Mouse (Mus musculus) CH12.LX (cell line): ENCODE data around the gene Otud1. TPM values are rescaled to one million over a fixed set of nuclear protein-coding genes. Genes with fewer than 3 reads are reported as not detected.

ENCODE experiments used
- DNase-seq: peaks from one replicate; pipeline ENCODE4 v3.0.0-alpha.2; 2013; ENCODE audit errors: extremely low read depth
- H3K27ac ChIP-seq: 2 replicates; pipeline ENCODE4 v1.5.1; 2012; ENCODE audit warnings: low read depth, mild to moderate bottlenecking, control low read depth, moderate library complexity; ENCODE audit not compliant: insufficient read depth
- H3K27me3 ChIP-seq: replicated peaks from 2 replicates; pipeline ENCODE3; 2012; ENCODE audit warnings: inconsistent platforms
- H3K36me3 ChIP-seq, 2 experiments: replicated peaks in 1 of 2; 2 replicates each; pipeline versions ENCODE3 to v1.6.1; 2012; ENCODE audit warnings: inconsistent platforms in 1 of 2, low read length in 1 of 2, mild to moderate bottlenecking in 1 of 2, mixed read lengths in 1 of 2, moderate library complexity in 1 of 2; ENCODE audit not compliant: control insufficient read depth in 1 of 2, insufficient read depth in 1 of 2
- H3K4me1 ChIP-seq, 2 experiments: 2 replicates each; pipeline ENCODE4 v1.6.1; 2012; ENCODE audit warnings: inconsistent platforms in 1 of 2, moderate library complexity in 1 of 2; ENCODE audit not compliant: insufficient read depth in 2 of 2, control insufficient read depth in 1 of 2
- H3K4me2 ChIP-seq: 2 replicates; pipeline ENCODE4 v1.6.1; 2012; ENCODE audit warnings: low read depth, mild to moderate bottlenecking, control low read depth; ENCODE audit not compliant: poor library complexity, insufficient read depth, severe bottlenecking
- H3K4me3 ChIP-seq, 3 experiments: fragments of 150-350 bp in 1 of 3; sonication (generic) in 1 of 3; replicated peaks in 1 of 3; 2 replicates each; pipeline versions ENCODE3 to v1.5.1; 2011 to 2012; ENCODE audit warnings: low read depth in 2 of 3, low read length in 2 of 3, mild to moderate bottlenecking in 2 of 3, moderate library complexity in 2 of 3, control low read depth in 1 of 3, improper control_type of control experiment in 1 of 3, inconsistent platforms in 1 of 3, mixed read lengths in 1 of 3; ENCODE audit not compliant: poor library complexity in 1 of 3
- H3K79me2 ChIP-seq: replicated peaks from 2 replicates; pipeline ENCODE4 v1.6.1; 2012; ENCODE audit warnings: mild to moderate bottlenecking, moderate library complexity; ENCODE audit not compliant: control insufficient read depth, poor library complexity, insufficient read depth, severe bottlenecking; ENCODE audit errors: extremely low read depth
- H3K9ac ChIP-seq: 2 replicates; pipeline ENCODE4 v1.6.1; 2012; ENCODE audit warnings: low read depth, mild to moderate bottlenecking, control low read depth, moderate library complexity; ENCODE audit not compliant: insufficient read depth
- H3K9me3 ChIP-seq: replicated peaks from 2 replicates; pipeline ENCODE3; 2012; ENCODE audit warnings: low read length, inconsistent platforms, mixed read lengths
- BHLHE40 ChIP-seq: IDR thresholded peaks from 2 replicates; pipeline ENCODE4 v1.6.1; 2011; ENCODE audit warnings: mild to moderate bottlenecking, low read depth, low read length, improper control_type of control experiment
- CHD2 ChIP-seq: IDR thresholded peaks from 2 replicates; pipeline ENCODE4 v1.6.1; 2011; ENCODE audit warnings: low read length, improper control_type of control experiment
- CTCF ChIP-seq, 2 experiments: IDR thresholded peaks in 1 of 2; conservative IDR thresholded peaks in 1 of 2; 2 replicates each; pipeline ENCODE4 v1.5.1; 2011 to 2012; ENCODE audit warnings: low read depth in 2 of 2, low read length in 2 of 2, improper control_type of control experiment in 1 of 2, inconsistent platforms in 1 of 2, mild to moderate bottlenecking in 1 of 2, moderate library complexity in 1 of 2
- ETS1 ChIP-seq: conservative IDR thresholded peaks from 2 replicates; pipeline ENCODE4 v1.6.1; 2012; ENCODE audit warnings: low read depth, mild to moderate bottlenecking, inconsistent platforms, low read length, improper control_type of control experiment, moderate library complexity
- IRF4 ChIP-seq: IDR thresholded peaks from 2 replicates; pipeline ENCODE4 v1.6.1; 2014; ENCODE audit warnings: low read depth, mild to moderate bottlenecking, inconsistent platforms, low read length, improper control_type of control experiment
- JUN ChIP-seq: IDR thresholded peaks from 2 replicates; pipeline ENCODE4 v1.6.1; 2011; ENCODE audit warnings: low read depth, mild to moderate bottlenecking, low read length, improper control_type of control experiment, moderate library complexity; ENCODE audit not compliant: insufficient read depth
- KAT2A ChIP-seq: IDR thresholded peaks from 2 replicates; pipeline ENCODE4 v1.6.1; 2012; ENCODE audit warnings: low read length, improper control_type of control experiment, inconsistent platforms; ENCODE audit not compliant: insufficient replicate concordance
- MYC ChIP-seq: IDR thresholded peaks from 2 replicates; pipeline ENCODE4 v1.6.1; 2011; ENCODE audit warnings: low read depth, mild to moderate bottlenecking, improper control_type of control experiment, low read length
- NELFE ChIP-seq: IDR thresholded peaks from 2 replicates; pipeline ENCODE4 v1.6.1; 2011; ENCODE audit warnings: low read depth, low read length, improper control_type of control experiment
- RAD21 ChIP-seq: IDR thresholded peaks from 2 replicates; pipeline ENCODE4 v1.6.1; 2011; ENCODE audit warnings: low read depth, mild to moderate bottlenecking, low read length, improper control_type of control experiment, moderate library complexity
- SMC3 ChIP-seq: IDR thresholded peaks from 2 replicates; pipeline ENCODE4 v1.6.1; 2011; ENCODE audit warnings: low read depth, low read length, improper control_type of control experiment
- TCF12 ChIP-seq: IDR thresholded peaks from 2 replicates; pipeline ENCODE4 v1.6.1; 2014; ENCODE audit warnings: low read depth, mild to moderate bottlenecking, inconsistent platforms, low read length, improper control_type of control experiment
- USF1 ChIP-seq: IDR thresholded peaks from 2 replicates; pipeline ENCODE4 v1.6.1; 2014; ENCODE audit warnings: low read depth, mild to moderate bottlenecking, inconsistent platforms, low read length, improper control_type of control experiment
- USF2 ChIP-seq: conservative IDR thresholded peaks from 2 replicates; pipeline ENCODE4 v1.6.1; 2011; ENCODE audit warnings: low read depth, low read length, improper control_type of control experiment
- ZC3H11A ChIP-seq: IDR thresholded peaks from 2 replicates; pipeline ENCODE4 v1.6.1; 2012; ENCODE audit warnings: low read depth, mild to moderate bottlenecking, inconsistent platforms, low read length, improper control_type of control experiment
- dilution Hi-C: fragments of 300-500 bp; cut with MboI; formaldehyde crosslinking; loops from 2 replicates; pipeline ENCODE4 v1.14.3; 2020; ENCODE audit warnings: low sequenced_read_pairs; ENCODE audit not compliant: extremely low pct_unique_long_range_greater_than_20kb, extremely low pct_ligation_motif_present
- in situ Hi-C: fragments of 300-500 bp; cut with MboI; formaldehyde crosslinking; loops from 3 replicates; pipeline ENCODE4 v1.14.3; 2019; ENCODE audit warnings: low sequenced_read_pairs, low pct_ligation_motif_present, low pct_unique_long_range_greater_than_20kb, mixed read lengths
- polyA plus RNA-seq: library from polyadenylated mRNA; unstranded; fragments of >175 nt; gene quantifications from 2 replicates; pipeline ENCODE4 v1.2.1, GENCODE M21; 2012; ENCODE audit warnings: low read depth; ENCODE audit not compliant: insufficient read length
- total RNA-seq, 2 experiments: library from RNA; depleted of rRNA; stranded (reverse); fragments of 300-350 nt in 1 of 2; fragments of >200 nt in 1 of 2; gene quantifications; 2 replicates each; pipeline ENCODE4 v1.2.3; 2012 to 2014

Otud1 gene
- total and polyA plus RNA-seq, 3 experiments, result 0.13 to 1.5 (median 1.3) TPM

DNA sequence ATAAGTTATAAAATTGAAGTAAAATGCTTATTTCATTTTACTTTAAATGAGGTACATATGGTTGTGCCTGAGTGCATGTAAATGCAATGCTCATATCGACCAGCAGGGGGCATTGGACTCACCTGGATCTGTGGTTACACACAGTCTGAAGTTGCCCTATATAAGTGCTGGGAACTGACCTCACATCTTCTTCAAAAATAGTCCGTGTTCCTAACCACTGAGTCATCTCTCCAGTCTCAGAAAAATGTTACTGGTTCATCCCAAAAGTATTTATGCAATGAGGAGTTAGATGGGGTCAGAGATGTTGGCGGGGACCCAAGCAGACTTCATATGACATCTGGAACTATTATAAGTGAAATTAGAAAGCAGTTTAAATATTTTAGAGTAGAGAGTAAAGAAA lies 25.4 kb downstream of the Otud1 start:
- H3K4me1 ChIP-seq, result peaks cover 0 to 7% of the 10 kb centered on the region in 2 experiments; a peak in 1 of 4 replicates
- H3K79me2 ChIP-seq, result no peaks in the 10 kb centered on the region
- no peaks in the 10 kb centered on the region for H3K36me3 ChIP-seq
- dilution Hi-C loops (no loop called here), in situ Hi-C loops (no loop called here)
- no peak overlapping the region for H3K4me2 ChIP-seq
- no peak overlapping the region for H3K9ac ChIP-seq
- H3K4me3 ChIP-seq, result no peak overlapping the region
- DNase-seq, result peak; percentile 45
- H3K27ac ChIP-seq, result no peak overlapping the region
- H3K9me3 ChIP-seq, result no peaks in the 10 kb centered on the region
- TF ChIP-seq CTCF (conservative IDR thresholded peaks at IDR 0.05 in 1 of 2, IDR thresholded peaks at IDR 0.05 in 1 of 2; ENCODE audit: low read depth in 2 of 2, low read length in 2 of 2) (peak; percentile 72 to 87), USF2 (no peak), RAD21 (peak; percentile 42), SMC3 (peak; percentile 47), MYC (no peak)
- no peaks in the 10 kb centered on the region for H3K27me3 ChIP-seq

DNA sequence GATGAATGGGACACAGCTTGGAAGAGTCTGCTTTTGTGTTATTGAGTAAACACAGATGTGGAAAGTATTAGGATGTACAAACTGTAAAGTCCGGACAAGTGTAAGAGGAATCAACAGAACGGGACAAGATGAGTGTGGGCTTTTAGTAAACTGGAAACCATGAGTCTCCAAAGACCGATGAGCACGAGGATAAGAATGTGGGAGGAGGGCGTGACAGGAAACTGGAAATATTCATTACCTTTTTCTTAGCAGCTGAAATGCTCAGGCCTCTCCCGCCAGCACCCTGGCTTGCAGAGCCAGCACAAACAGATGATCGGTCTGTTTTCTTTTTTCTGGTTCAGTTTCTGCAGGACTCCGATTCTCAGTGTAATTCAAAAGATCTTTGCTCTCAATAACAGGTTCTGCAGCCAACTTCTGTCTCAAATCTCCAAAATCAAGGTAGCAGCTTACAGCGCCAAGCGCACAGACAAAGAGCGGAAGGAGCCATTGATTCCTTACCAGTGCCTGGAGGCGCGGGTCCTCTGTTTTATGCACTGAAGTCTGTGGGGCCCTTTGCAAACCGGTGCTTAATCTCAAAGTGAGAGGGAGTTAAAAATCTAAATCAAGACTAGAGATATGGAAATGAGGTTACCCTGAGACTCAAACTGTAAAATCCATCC lies 28.1 kb downstream of the Otud1 start:
- Histone ChIP-seq H3K79me2 (no peaks in the 10 kb centered on the region), H3K36me3 (no peaks in the 10 kb centered on the region), H3K9me3 (no peaks in the 10 kb centered on the region), H3K27ac (no peak overlapping the region), H3K27me3 (no peaks in the 10 kb centered on the region), H3K4me2 (no peak overlapping the region)
- TF ChIP-seq TCF12 (no peak), BHLHE40 (no peak), ETS1 (no peak), CHD2 (no peak), KAT2A (no peak), USF1 (no peak), JUN (no peak), ZC3H11A (no peak), NELFE (no peak), IRF4 (no peak)
- TF ChIP-seq, all 38 proteins: peak for 0
- H3K4me3 ChIP-seq, result no peak overlapping the region
- dilution Hi-C loops (no loop called here), in situ Hi-C loops (no loop called here)
- DNase-seq, result no peak
- no peaks in the 10 kb centered on the region for H3K4me1 ChIP-seq
- no peak overlapping the region for H3K9ac ChIP-seq
